Mouse (Mus musculus): ENCODE measurements around the gene Cmah. TPM values are rescaled to one million over a fixed set of nuclear protein-coding genes. Genes with fewer than 3 reads are reported as not detected.
A peak's percentile ranks its signal among the peaks of the same experiment; 100 is the strongest.

The Cmah gene
- polyA plus RNA-seq, 1 experiment from 2014 or later: 0.86 TPM

- no peak for ATAC-seq (replicated peaks; ENCODE audit: low FRiP score)
- Histone ChIP-seq H3K4me3 (replicated peaks) (no peak overlapping the region), H3K4me1 (no peaks in the 10 kb centered on the region), H3K9ac (no peak overlapping the region), H3K27ac (no peak overlapping the region), H3K9me3 (replicated peaks) (no peaks in the 10 kb centered on the region), H3K27me3 (no peaks in the 10 kb centered on the region), H3K4me2 (no peak overlapping the region), H3K36me3 (no peaks in the 10 kb centered on the region)
- 67% methylated on average over 5 of the region's 5 CpGs for WGBS
Measured at GRCm38 (mm10) chr13:24430215-24430614, 103.0 kb downstream of the Cmah start.

GRCm38 (mm10) chr13:24431593-24431992 is 104.4 kb downstream of the Cmah start:
- no peak for ATAC-seq (replicated peaks; ENCODE audit: low FRiP score)

GRCm38 (mm10) chr13:24442272-24442671 is 115.1 kb downstream of the Cmah start:
- Histone ChIP-seq H3K27me3 (no peaks in the 10 kb centered on the region), H3K36me3 (no peaks in the 10 kb centered on the region), H3K9me3 (replicated peaks) (no peaks in the 10 kb centered on the region), H3K9ac (no peak overlapping the region), H3K27ac (no peak overlapping the region), H3K4me2 (no peak overlapping the region), H3K4me1 (0 out of 2 replicates have a peak, but pooled peaks cover 6% of the 10 kb centered on the region), H3K4me3 (replicated peaks) (no peak overlapping the region)
- no peak for ATAC-seq (replicated peaks; ENCODE audit: low FRiP score)
- WGBS: 34% methylated on average over 6 of the region's 6 CpGs

More at GRCm38 (mm10) chr13:24431593-24431992, 104.4 kb downstream of the Cmah start:
- no peak overlapping the region for H3K27ac ChIP-seq
- no peak overlapping the region for H3K9ac ChIP-seq
- H3K27me3 ChIP-seq: no peaks in the 10 kb centered on the region
- H3K4me1 ChIP-seq: no peaks in the 10 kb centered on the region
- H3K4me2 ChIP-seq: no peak overlapping the region
- WGBS: 93% methylated on average over 3 of the region's 3 CpGs
- no peaks in the 10 kb centered on the region for H3K36me3 ChIP-seq
- no peak overlapping the region for H3K4me3 ChIP-seq (replicated peaks)
- H3K9me3 ChIP-seq (replicated peaks): no peaks in the 10 kb centered on the region

- H3K4me1 ChIP-seq: 0 out of 2 replicates have a peak, but pooled peaks cover 6% of the 10 kb centered on the region
- H3K9ac ChIP-seq: no peak overlapping the region
- H3K27ac ChIP-seq: no peak overlapping the region
- no peak overlapping the region for H3K4me3 ChIP-seq (replicated peaks)
- no peaks in the 10 kb centered on the region for H3K27me3 ChIP-seq
- WGBS: 81% methylated on average over 4 of the region's 4 CpGs
- H3K4me2 ChIP-seq: no peak overlapping the region
- no peak for ATAC-seq (replicated peaks; ENCODE audit: low FRiP score)
- H3K36me3 ChIP-seq: no peaks in the 10 kb centered on the region
- no peaks in the 10 kb centered on the region for H3K9me3 ChIP-seq (replicated peaks)
Measured at GRCm38 (mm10) chr13:24443763-24444347, 116.7 kb downstream of the Cmah start.

GRCm38 (mm10) chr13:24444709-24445108 is 117.5 kb downstream of the Cmah start:
- Histone ChIP-seq H3K27me3 (no peaks in the 10 kb centered on the region), H3K4me2 (no peak overlapping the region), H3K9me3 (replicated peaks) (no peaks in the 10 kb centered on the region), H3K27ac (no peak overlapping the region), H3K4me1 (0 out of 2 replicates have a peak, but pooled peaks cover 6% of the 10 kb centered on the region), H3K9ac (no peak overlapping the region), H3K4me3 (replicated peaks) (no peak overlapping the region), H3K36me3 (no peaks in the 10 kb centered on the region)
- ATAC-seq (replicated peaks; ENCODE audit: low FRiP score): no peak
- 61% methylated on average over 4 of the region's 4 CpGs for WGBS

- H3K36me3 ChIP-seq: no peaks in the 10 kb centered on the region
- WGBS: 87% methylated on average over 3 of the region's 3 CpGs
- H3K4me3 ChIP-seq (replicated peaks): no peak overlapping the region
- 0 out of 2 replicates have a peak, but pooled peaks cover 6% of the 10 kb centered on the region for H3K4me1 ChIP-seq
- no peak overlapping the region for H3K9ac ChIP-seq
- no peak overlapping the region for H3K27ac ChIP-seq
- ATAC-seq (replicated peaks; ENCODE audit: low FRiP score): no peak
- no peaks in the 10 kb centered on the region for H3K27me3 ChIP-seq
- H3K9me3 ChIP-seq (replicated peaks): no peaks in the 10 kb centered on the region
- H3K4me2 ChIP-seq: no peak overlapping the region
Measured at GRCm38 (mm10) chr13:24445166-24445565, 118.0 kb downstream of the Cmah start.

- Histone ChIP-seq H3K27me3 (no peaks in the 10 kb centered on the region), H3K27ac (no peak overlapping the region), H3K4me3 (replicated peaks) (no peak overlapping the region), H3K4me1 (0 out of 2 replicates have a peak, but pooled peaks cover 6% of the 10 kb centered on the region), H3K9me3 (replicated peaks) (no peaks in the 10 kb centered on the region), H3K9ac (no peak overlapping the region), H3K4me2 (no peak overlapping the region), H3K36me3 (no peaks in the 10 kb centered on the region)
- 71% methylated on average over 4 of the region's 4 CpGs for WGBS
- no peak for ATAC-seq (replicated peaks; ENCODE audit: low FRiP score)
Measured at GRCm38 (mm10) chr13:24446081-24446480, 118.9 kb downstream of the Cmah start.

GRCm38 (mm10) chr13:24447043-24447442 is 119.8 kb downstream of the Cmah start:
- Histone ChIP-seq H3K36me3 (no peaks in the 10 kb centered on the region), H3K4me2 (no peak overlapping the region), H3K9ac (no peak overlapping the region), H3K4me1 (0 out of 2 replicates have a peak, but pooled peaks cover 6% of the 10 kb centered on the region), H3K9me3 (replicated peaks) (no peaks in the 10 kb centered on the region), H3K4me3 (replicated peaks) (no peak overlapping the region), H3K27me3 (no peaks in the 10 kb centered on the region), H3K27ac (no peak overlapping the region)
- 69% methylated on average over 5 of the region's 5 CpGs for whole genome bisulfite sequencing
- ATAC-seq (replicated peaks; ENCODE audit: low FRiP score): no peak

GRCm38 (mm10) chr13:24448578-24448977 is 121.4 kb downstream of the Cmah start:
- Histone ChIP-seq H3K36me3 (no peaks in the 10 kb centered on the region), H3K4me2 (no peak overlapping the region), H3K4me1 (0 out of 2 replicates have a peak, but pooled peaks cover 2% of the 10 kb centered on the region), H3K4me3 (replicated peaks) (no peak overlapping the region), H3K9me3 (replicated peaks) (no peaks in the 10 kb centered on the region), H3K27me3 (no peaks in the 10 kb centered on the region), H3K9ac (no peak overlapping the region), H3K27ac (no peak overlapping the region)
- 57% methylated on average over 6 of the region's 6 CpGs for WGBS
- no peak for ATAC-seq (replicated peaks; ENCODE audit: low FRiP score)

- no peak overlapping the region for H3K4me2 ChIP-seq
- no peaks in the 10 kb centered on the region for H3K9me3 ChIP-seq (replicated peaks)
- no peak overlapping the region for H3K27ac ChIP-seq
- H3K36me3 ChIP-seq: no peaks in the 10 kb centered on the region
- H3K4me1 ChIP-seq: no peaks in the 10 kb centered on the region
- no peaks in the 10 kb centered on the region for H3K27me3 ChIP-seq
- H3K4me3 ChIP-seq (replicated peaks): no peak overlapping the region
- ATAC-seq (replicated peaks; ENCODE audit: low FRiP score): no peak
- 88% methylated on average over 2 of the region's 2 CpGs for WGBS
- H3K9ac ChIP-seq: no peak overlapping the region
Measured at GRCm38 (mm10) chr13:24451455-24451854, 124.3 kb downstream of the Cmah start.

- H3K9me3 ChIP-seq (replicated peaks): no peaks in the 10 kb centered on the region
- H3K4me1 ChIP-seq: no peaks in the 10 kb centered on the region
- H3K9ac ChIP-seq: no peak overlapping the region
- H3K27ac ChIP-seq: no peak overlapping the region
- no peak for ATAC-seq (replicated peaks; ENCODE audit: low FRiP score)
- H3K27me3 ChIP-seq: no peaks in the 10 kb centered on the region
- H3K4me2 ChIP-seq: no peak overlapping the region
- WGBS: 90% methylated on average over 5 of the region's 5 CpGs
- no peak overlapping the region for H3K4me3 ChIP-seq (replicated peaks)
- no peaks in the 10 kb centered on the region for H3K36me3 ChIP-seq
Measured at GRCm38 (mm10) chr13:24453737-24454136, 126.5 kb downstream of the Cmah start.

GRCm38 (mm10) chr13:24456385-24456784 is 129.2 kb downstream of the Cmah start:
- Histone ChIP-seq H3K4me1 (no peaks in the 10 kb centered on the region), H3K9ac (no peak overlapping the region), H3K27me3 (no peaks in the 10 kb centered on the region), H3K36me3 (no peaks in the 10 kb centered on the region), H3K9me3 (replicated peaks) (no peaks in the 10 kb centered on the region), H3K4me2 (no peak overlapping the region), H3K27ac (no peak overlapping the region), H3K4me3 (replicated peaks) (no peak overlapping the region)
- no peak for ATAC-seq (replicated peaks; ENCODE audit: low FRiP score)
- WGBS: 80% methylated on average over 4 of the region's 4 CpGs

GRCm38 (mm10) chr13:24460517-24460916 is 133.3 kb downstream of the Cmah start:
- Histone ChIP-seq H3K4me1 (no peaks in the 10 kb centered on the region), H3K27ac (no peak overlapping the region), H3K4me3 (replicated peaks) (no peak overlapping the region), H3K9me3 (replicated peaks) (no peaks in the 10 kb centered on the region), H3K9ac (no peak overlapping the region), H3K36me3 (no peaks in the 10 kb centered on the region), H3K4me2 (no peak overlapping the region), H3K27me3 (no peaks in the 10 kb centered on the region)
- 63% methylated on average over 5 of the region's 5 CpGs for WGBS
- 0 out of 2 replicates have a peak, but pooled peaks have one; percentile 22 for ATAC-seq (replicated peaks; ENCODE audit: low FRiP score)

Data from kidney, embryonic 15.5 days (tissue).